7 mouse cellular contexts compared by ENCODE assay signal in genomic region chr6:136661706-136662016, GRCm38 (mm10). TPM values are rescaled to one million over a fixed set of nuclear protein-coding genes. Genes with fewer than 3 reads are reported as not detected.
DNase-seq lines count a peak whose midpoint lies in the region; ATAC-seq lines count a peak whose summit lies in the region.

Gene Plbd1 (minus strand): TSS chr6:136661928.

- peaks cover 31% of the 10 kb centered on the region for H3K27me3 ChIP-seq in erythroblast, embryonic 14.5 days (ENCODE audit: control insufficient read depth)
- peaks cover 22% of the 10 kb centered on the region for H3K27me3 ChIP-seq in heart, embryonic 15.5 days
- H3K27me3 ChIP-seq in splenic B cell, adult 2 months (ENCODE audit: control insufficient read depth, insufficient read depth, low read length, poor library complexity, severe bottlenecking): no peaks in the 10 kb centered on the region

- peak within 1 kb of the TSS; percentile 29 for H3K4me3 ChIP-seq in erythroblast, embryonic 14.5 days (replicated peaks)
- H3K4me3 ChIP-seq in heart, embryonic 15.5 days: peak within 1 kb of the TSS; percentile 52

- no peak within 1 kb of the TSS for H3K27ac ChIP-seq in heart, embryonic 15.5 days

- no peaks in the 10 kb centered on the region for H3K36me3 ChIP-seq in erythroblast, embryonic 14.5 days (ENCODE audit: control insufficient read depth)
- no peaks in the 10 kb centered on the region for H3K36me3 ChIP-seq in heart, embryonic 15.5 days
- no peaks in the 10 kb centered on the region for H3K36me3 ChIP-seq in splenic B cell, adult 2 months (ENCODE audit: control insufficient read depth, insufficient read depth, low read length, poor library complexity, severe bottlenecking)

- DNase-seq in adrenal gland, postnatal 36 days: peak; percentile 92 to 94
- peak; percentile 53 for DNase-seq in kidney, postnatal 10 days
- DNase-seq in splenic B cell, adult 2 months (ENCODE audit: low read depth, low spot score): peak; percentile 56
- no peak for DNase-seq in cerebellum, adult 18-20 months

- no peaks in the 10 kb centered on the region; the same call in 1 of the 2 replicates for H3K9me3 ChIP-seq in erythroblast, embryonic 14.5 days (ENCODE audit: control insufficient read depth, low read length)
- H3K9me3 ChIP-seq in heart, embryonic 15.5 days (replicated peaks): no peaks in the 10 kb centered on the region

- H3K4me1 ChIP-seq in erythroblast, embryonic 14.5 days (ENCODE audit: control insufficient read depth): no peaks in the 10 kb centered on the region
- peaks cover 12% of the 10 kb centered on the region for H3K4me1 ChIP-seq in heart, embryonic 15.5 days (replicated peaks)

- H3K4me2 ChIP-seq in heart, embryonic 15.5 days: peak within 1 kb of the TSS; percentile 88

- peak within 1 kb of the TSS; percentile 56 for H3K9ac ChIP-seq in heart, embryonic 15.5 days

- no peak for ATAC-seq in heart, embryonic 15.5 days (replicated peaks; ENCODE audit: insufficient number of reproducible peaks, insufficient read depth, low FRiP score, low read depth)
- ATAC-seq in megakaryocyte, adult 5-6 weeks (ENCODE audit: poor library complexity, severe bottlenecking): peak; percentile 60

- WGBS in heart, embryonic 15.5 days: 2% methylated on average over 19 of the region's 19 CpGs

RNA-seq across cellular contexts. Expression of gene Plbd1, which starts in this region (rescaled TPM):
- 10 to 100 TPM; 30.8 to 37.9 TPM for total RNA-seq in adrenal gland, postnatal 36 days (2021)
- polyA plus RNA-seq in erythroblast, embryonic 14.5 days (2012): 0.03 and 0.07 TPM in 2 replicates
- polyA plus RNA-seq in heart, embryonic 15.5 days (2015; fragmentation: Nextera tagmentation; extraction: Ambion mirVana): 4.8 and 5.6 TPM in 2 replicates
- total RNA-seq in megakaryocyte, adult 5-6 weeks (2015): 346 and 350 TPM in 2 replicates
- total RNA-seq in megakaryocyte, adult 5-6 weeks (2017): 290 and 300 TPM in 2 replicates

Comparison
In these comparisons a context has a peak if more than half of its experiments do, and no peak if none do; other contexts are left out.
1. RNA of gene Plbd1 (total RNA-seq): 290 to 350 TPM in megakaryocyte, adult 5-6 weeks; 30.8 to 37.9 TPM in adrenal gland, postnatal 36 days; every median in the first group is over 4 times any median in the second.
2. DNase-seq: peak in adrenal gland, postnatal 36 days (2 of 2), kidney, postnatal 10 days (single experiment) and splenic B cell, adult 2 months (single experiment); none in cerebellum, adult 18-20 months (0 of 2).